ENCODE assay signal across 16 mouse cellular contexts in genomic region chr10:75424498-75424901, GRCm38 (mm10). TPM values are rescaled to one million over a fixed set of nuclear protein-coding genes. Genes with fewer than 3 reads are reported as not detected.
DNase-seq lines count a peak whose midpoint lies in the region; TF ChIP-seq lines count a peak whose summit lies in the region.
"Had no signal": no experiment of that assay in that cellular context is flagged by ENCODE, and none has a peak within 500 bp of the region (broad histone marks: within the 10 kb centered on the region; RNA-seq: fewer than 3 reads in every experiment).

No protein-coding gene starts in this region.

- WGBS in spleen, adult 2 months, result 46% methylated on average over 10 of the region's 10 CpGs

- TF ChIP-seq POLR2A in spleen, adult 2 months (IDR thresholded peaks at IDR 0.05; ENCODE audit: low read depth, low read length), result no peak

- no peak for TF ChIP-seq CTCF in spleen, adult 2 months (IDR thresholded peaks at IDR 0.05; ENCODE audit: extremely low read depth, insufficient read depth, insufficient read length, insufficient replicate concordance)

- H3K27ac ChIP-seq in spleen, adult 2 months (ENCODE audit: insufficient read depth, low read length), result peak overlapping the region; percentile 47; the same call in 1 of the 2 replicates
- H3K27ac ChIP-seq: hindbrain, embryonic 15.5 days; limb, embryonic 12.5 days; midbrain, embryonic 12.5 days had no signal

- H3K36me3 ChIP-seq in spleen, adult 2 months (ENCODE audit: control insufficient read depth, insufficient read depth, low read length), result no peaks in the 10 kb centered on the region
- H3K36me3 ChIP-seq: hindbrain, embryonic 15.5 days; limb, embryonic 12.5 days; midbrain, embryonic 12.5 days had no signal

- peak; percentile 94 for DNase-seq in heart, adult 11 months
- DNase-seq in heart, adult 9 months (ENCODE audit: low spot score in 2 of 2), result no peak
- peak; percentile 39 to 64 for DNase-seq in kidney, postnatal 25 days
- no peak for DNase-seq in kidney, postnatal 10 days
- DNase-seq in spleen, adult 2 months (ENCODE audit: low read depth in 1 of 2, low spot score in 2 of 2), result no peak
- no peak for DNase-seq in spleen, adult 12 weeks (ENCODE audit: low spot score)
- DNase-seq in right cerebral cortex, postnatal 25 days, result no peak
- no peak for DNase-seq in adrenal gland, postnatal 10 days
- DNase-seq: cerebellum, adult 18-20 months; gastrocnemius, postnatal 25 days; kidney, postnatal 4 days; layer of hippocampus, postnatal 36 days had no signal

- no peak overlapping the region for H3K4me3 ChIP-seq in spleen, adult 2 months (ENCODE audit: extremely low read depth, insufficient read depth, insufficient read length)
- H3K4me3 ChIP-seq: hindbrain, embryonic 15.5 days; limb, embryonic 12.5 days; midbrain, embryonic 12.5 days had no signal

- peaks cover 13% of the 10 kb centered on the region for H3K4me1 ChIP-seq in spleen, adult 2 months (ENCODE audit: control insufficient read depth, insufficient read depth, insufficient read length)
- H3K4me1 ChIP-seq: hindbrain, embryonic 15.5 days; limb, embryonic 12.5 days; midbrain, embryonic 12.5 days had no signal

- H3K27me3 ChIP-seq in spleen, adult 2 months (ENCODE audit: control insufficient read depth, insufficient read depth, low read length), result no peaks in the 10 kb centered on the region
- H3K27me3 ChIP-seq: hindbrain, embryonic 15.5 days; limb, embryonic 12.5 days; midbrain, embryonic 12.5 days had no signal

RNA-seq across cellular contexts. Expression of gene Upb1, which starts 23.6 kb away (rescaled TPM):
- 0.74 and 1.3 TPM in 2 replicates for polyA plus RNA-seq in spleen, adult 2 months (2012; rRNA removed)
- total RNA-seq in adrenal gland, postnatal 10 days (2021), result 10 to 100 TPM; 22.7 to 57.8 TPM
- total RNA-seq: gastrocnemius, postnatal 25 days; layer of hippocampus, postnatal 36 days; MEL had no signal

Comparison
In these comparisons a context has a peak if more than half of its experiments do, and no peak if none do; other contexts are left out.
1. DNase-seq: peak in heart, adult 11 months (single experiment) and kidney, postnatal 25 days (2 of 2); none in heart, adult 9 months (0 of 2), kidney, postnatal 10 days (single experiment), spleen, adult 2 months (0 of 2), spleen, adult 12 weeks (single experiment), right cerebral cortex, postnatal 25 days (single experiment) and adrenal gland, postnatal 10 days (single experiment).